Mouse (Mus musculus) cortical plate, adult 2 months (tissue): ENCODE results near the gene Ccdc162. TPM values are rescaled to one million over a fixed set of nuclear protein-coding genes. Genes with fewer than 3 reads are reported as not detected.

ENCODE experiments used
- H3K27ac ChIP-seq: fragments of 200-500 bp; 2 replicates; pipeline ENCODE4 v1.5.1; 2012; ENCODE audit warnings: low read length, control low read depth, inconsistent platforms; ENCODE audit not compliant: insufficient read depth
- H3K4me1 ChIP-seq: fragments of 200-500 bp; 2 replicates; pipeline ENCODE4 v1.6.1; 2011; ENCODE audit warnings: low read length; ENCODE audit not compliant: control insufficient read depth, insufficient read depth
- H3K4me3 ChIP-seq: fragments of 200-500 bp; 2 replicates; pipeline ENCODE4 v1.5.1; 2011; ENCODE audit warnings: mild to moderate bottlenecking, low read length, control low read depth; ENCODE audit not compliant: insufficient read depth
- CTCF ChIP-seq: fragments of 200-500 bp; IDR thresholded peaks from 2 replicates; pipeline ENCODE4 v1.5.1; 2011; ENCODE audit warnings: mild to moderate bottlenecking, control low read depth, low read length; ENCODE audit not compliant: insufficient read depth; ENCODE audit errors: extremely low read depth
- POLR2A ChIP-seq: fragments of 200-500 bp; IDR thresholded peaks from 2 replicates; pipeline ENCODE4 v1.6.1; 2011; ENCODE audit warnings: mild to moderate bottlenecking, low read length, control low read depth; ENCODE audit not compliant: insufficient read depth; ENCODE audit errors: extremely low read depth
- polyA plus RNA-seq: library from polyadenylated mRNA; depleted of rRNA; stranded (reverse); fragments of >200 nt; gene quantifications from 2 replicates; pipeline ENCODE4 v1.2.3, GENCODE M21; 2012; rRNA removed

Gene Ccdc162
- polyA plus RNA-seq: 0.88 and 1.0 TPM in 2 replicates

DNA sequence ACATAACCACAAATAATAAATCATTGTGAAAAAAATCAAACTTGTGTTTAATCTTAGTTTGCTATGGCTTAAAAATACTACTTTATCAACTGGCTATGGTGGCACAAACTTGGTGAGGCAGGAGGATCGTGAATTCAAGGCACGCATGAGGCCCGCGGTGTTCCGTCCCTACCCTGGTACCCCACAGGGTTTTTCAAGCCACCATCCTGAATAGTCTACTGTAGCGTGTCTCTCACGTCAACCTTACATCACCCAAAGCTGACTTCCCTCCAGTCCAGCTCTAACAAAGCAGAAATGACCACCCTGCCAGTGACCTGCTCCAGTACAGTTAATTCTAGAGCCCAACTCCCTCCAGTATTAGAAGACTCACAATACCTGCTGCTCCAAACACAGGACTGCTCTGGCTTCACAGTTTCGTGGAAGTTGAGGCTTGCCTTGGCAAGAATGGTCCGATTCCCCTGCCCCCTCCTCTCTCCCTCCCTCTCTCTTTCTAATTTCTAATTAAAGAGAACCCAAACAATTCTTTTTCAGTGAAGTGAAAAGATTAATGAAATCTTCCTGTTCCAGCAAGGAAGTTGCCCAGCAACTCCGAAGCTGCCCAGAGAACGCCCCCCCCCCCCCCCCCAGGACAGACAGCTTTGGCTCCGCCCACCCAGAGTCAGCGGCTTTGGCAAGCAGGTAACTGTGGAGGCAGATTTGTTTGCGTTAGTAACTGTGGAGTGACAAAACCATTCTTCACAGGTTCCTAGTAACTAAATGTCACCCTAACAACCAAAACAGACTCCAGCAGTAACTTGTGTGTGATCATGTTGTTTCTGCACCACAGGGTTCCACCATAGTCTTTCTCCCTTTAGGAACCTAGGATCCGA lies at the start of gene Ccdc162:
Ccdc162 (minus strand) TSS at position 606 of the 869 bp plus-strand sequence.
- H3K27ac ChIP-seq: no peak within 1 kb of the TSS
- H3K4me3 ChIP-seq: no peak within 1 kb of the TSS
- TF ChIP-seq POLR2A (no peak), CTCF (no peak)
- peaks cover 3% of the 10 kb centered on the region; the same call in 1 of the 2 replicates for H3K4me1 ChIP-seq

- no peak overlapping the region for H3K27ac ChIP-seq
- no peak overlapping the region for H3K4me3 ChIP-seq
- H3K4me1 ChIP-seq: no peaks in the 10 kb centered on the region
- no peak for TF ChIP-seq CTCF
- TF ChIP-seq POLR2A: no peak
Measured at GRCm38 (mm10) chr10:41765586-41765985, 49.2 kb upstream of the Ccdc162 start.

- TF ChIP-seq POLR2A (no peak), CTCF (no peak)
- Histone ChIP-seq H3K4me1 (no peaks in the 10 kb centered on the region), H3K4me3 (no peak overlapping the region), H3K27ac (no peak overlapping the region)
Measured at GRCm38 (mm10) chr10:41763741-41764385, 47.4 kb upstream of the Ccdc162 start.

DNA sequence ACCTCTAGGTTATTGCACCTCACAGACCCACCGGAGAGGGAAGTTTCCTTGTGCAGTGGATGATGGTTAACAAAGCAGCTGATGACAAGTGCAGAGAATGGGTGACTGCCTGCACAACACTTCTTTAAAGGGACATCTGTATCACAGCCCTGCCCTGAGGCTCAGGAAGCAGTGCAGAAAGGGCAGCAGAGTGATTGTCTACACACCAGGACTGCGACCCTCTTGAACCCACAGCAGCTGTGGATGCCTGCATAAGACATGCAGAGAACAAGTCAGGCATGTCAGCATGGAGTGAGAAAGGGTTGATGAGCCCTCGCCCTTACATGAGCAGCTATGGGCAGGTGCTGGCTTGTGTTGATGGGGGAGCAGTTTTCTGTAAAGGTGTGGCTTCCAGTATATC lies 44.4 kb upstream of the Ccdc162 start:
- TF ChIP-seq CTCF (no peak), POLR2A (no peak)
- Histone ChIP-seq H3K4me1 (no peaks in the 10 kb centered on the region), H3K4me3 (no peak overlapping the region), H3K27ac (no peak overlapping the region)

DNA sequence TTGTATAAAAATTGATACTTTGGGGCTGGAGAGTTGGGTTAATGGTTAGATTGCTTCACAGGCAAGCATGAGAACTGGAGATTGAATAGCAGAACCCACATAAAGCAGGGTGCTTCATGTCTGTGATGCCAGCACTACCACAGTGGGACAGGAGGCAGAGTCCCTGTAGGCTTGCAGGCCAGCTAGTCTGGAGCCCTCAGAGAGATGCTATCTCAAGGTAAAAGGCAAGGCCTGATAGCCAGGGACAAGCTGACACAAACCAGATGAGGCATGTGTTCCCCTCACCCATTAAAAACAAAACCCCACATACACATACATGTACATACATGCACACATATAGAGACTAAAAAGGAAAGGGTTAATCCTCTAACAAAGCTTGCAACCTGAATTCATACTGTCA lies 41.6 kb upstream of the Ccdc162 start:
- Histone ChIP-seq H3K4me3 (no peak overlapping the region), H3K27ac (no peak overlapping the region), H3K4me1 (no peaks in the 10 kb centered on the region)
- no peak for TF ChIP-seq CTCF
- no peak for TF ChIP-seq POLR2A

DNA sequence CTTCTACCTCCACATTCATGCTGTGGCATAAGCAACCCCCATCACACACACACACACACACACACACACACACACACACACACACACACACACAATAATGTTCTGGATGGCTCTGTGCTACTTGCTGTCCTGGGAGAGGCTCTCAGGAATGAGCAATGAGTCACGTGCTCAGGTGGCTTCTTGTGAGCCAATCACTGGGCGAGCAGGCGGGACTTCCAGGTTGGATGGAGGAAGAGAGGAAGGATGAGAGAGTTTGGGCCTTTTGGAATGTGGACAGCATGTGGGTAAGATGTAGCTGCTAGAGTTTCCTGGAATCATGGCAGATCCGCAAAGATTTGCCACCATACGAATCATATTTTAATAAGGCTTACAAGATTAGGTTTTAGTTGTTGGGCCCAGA lies 40.8 kb upstream of the Ccdc162 start:
- Histone ChIP-seq H3K27ac (no peak overlapping the region), H3K4me1 (no peaks in the 10 kb centered on the region), H3K4me3 (no peak overlapping the region)
- TF ChIP-seq CTCF (no peak), POLR2A (no peak)

- TF ChIP-seq CTCF (no peak), POLR2A (no peak)
- Histone ChIP-seq H3K4me1 (peaks cover 2% of the 10 kb centered on the region; the same call in 1 of the 2 replicates), H3K4me3 (no peak overlapping the region), H3K27ac (no peak overlapping the region)
Measured at GRCm38 (mm10) chr10:41751867-41752480, 35.5 kb upstream of the Ccdc162 start.

DNA sequence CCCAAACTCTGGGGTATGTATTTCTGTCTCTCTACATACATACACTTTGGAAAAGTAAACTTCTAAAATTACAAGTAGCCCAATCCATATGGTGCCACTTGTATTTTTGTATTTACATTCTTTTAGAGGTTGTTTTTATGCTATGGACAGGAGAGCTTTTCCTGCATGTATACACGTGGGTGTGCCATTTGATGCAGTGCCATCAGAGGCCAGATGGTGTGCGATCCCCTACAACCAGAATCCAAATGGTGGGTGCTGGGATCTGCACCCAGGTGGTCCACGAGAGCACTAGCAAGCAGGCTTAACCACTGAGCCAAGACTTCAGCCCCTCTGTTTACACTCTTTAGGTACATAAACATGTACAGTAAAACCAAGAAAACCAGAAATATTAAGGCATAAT lies 32.9 kb upstream of the Ccdc162 start:
- H3K27ac ChIP-seq: no peak overlapping the region
- H3K4me1 ChIP-seq: peaks cover 4% of the 10 kb centered on the region
- TF ChIP-seq POLR2A: no peak
- TF ChIP-seq CTCF: no peak
- no peak overlapping the region for H3K4me3 ChIP-seq

- Histone ChIP-seq H3K4me1 (peaks cover 4% of the 10 kb centered on the region), H3K27ac (no peak overlapping the region), H3K4me3 (no peak overlapping the region)
- TF ChIP-seq POLR2A: no peak
- TF ChIP-seq CTCF: no peak
Measured at GRCm38 (mm10) chr10:41746554-41746953, 30.1 kb upstream of the Ccdc162 start.
